Mouse (Mus musculus) MEL (cell line): ENCODE data around the gene Sox5. TPM values are rescaled to one million over a fixed set of nuclear protein-coding genes. Genes with fewer than 3 reads are reported as not detected.

ENCODE experiments used
- DNase-seq: peaks from one replicate; pipeline ENCODE4 v3.0.0; 2011; ENCODE audit warnings: low read depth, low spot score
- H3K27ac ChIP-seq: 2 replicates; pipeline ENCODE4 v1.5.1; 2012; ENCODE audit warnings: low read depth, mild to moderate bottlenecking, control low read depth, low read length, moderate library complexity; ENCODE audit not compliant: control insufficient read depth
- H3K27me3 ChIP-seq, 2 experiments: fragments of 150-350 bp in 1 of 2; sonication (generic) in 1 of 2; 2 replicates each; pipeline ENCODE4 v1.6.1; 2012; ENCODE audit warnings: low read length in 2 of 2, mild to moderate bottlenecking in 2 of 2, improper control_type of control experiment in 1 of 2, moderate library complexity in 1 of 2; ENCODE audit not compliant: insufficient read depth in 2 of 2, control insufficient read depth in 1 of 2
- H3K36me3 ChIP-seq, 2 experiments: 2 replicates each; pipeline ENCODE4 v1.6.1; 2012 to 2014; ENCODE audit warnings: low read length in 2 of 2, improper control_type of control experiment in 1 of 2, inconsistent platforms in 1 of 2, mild to moderate bottlenecking in 1 of 2; ENCODE audit not compliant: insufficient read depth in 2 of 2, control insufficient read depth in 1 of 2
- H3K4me1 ChIP-seq, 2 experiments: fragments of 150-350 bp in 1 of 2; sonication (generic) in 1 of 2; 2 replicates each; pipeline ENCODE4 v1.6.1; 2012; ENCODE audit warnings: low read length in 2 of 2, improper control_type of control experiment in 1 of 2, mild to moderate bottlenecking in 1 of 2; ENCODE audit not compliant: insufficient read depth in 2 of 2, control insufficient read depth in 1 of 2
- H3K4me3 ChIP-seq, 2 experiments: fragments of 150-350 bp in 1 of 2; sonication (generic) in 1 of 2; 2 replicates each; pipeline ENCODE4 v1.5.1; 2012; ENCODE audit warnings: low read depth in 2 of 2, low read length in 2 of 2, mild to moderate bottlenecking in 2 of 2, moderate library complexity in 2 of 2, control low read depth in 1 of 2, improper control_type of control experiment in 1 of 2; ENCODE audit not compliant: control insufficient read depth in 1 of 2, insufficient read depth in 1 of 2
- H3K79me2 ChIP-seq: 2 replicates; pipeline ENCODE4 v1.6.1; 2012; ENCODE audit warnings: mild to moderate bottlenecking, low read length, moderate library complexity; ENCODE audit not compliant: control insufficient read depth, poor library complexity, insufficient read depth
- H3K9ac ChIP-seq: 2 replicates; pipeline ENCODE4 v1.6.1; 2012; ENCODE audit warnings: low read depth, mild to moderate bottlenecking, control low read depth, low read length, moderate library complexity; ENCODE audit not compliant: control insufficient read depth, poor library complexity, severe bottlenecking
- H3K9me3 ChIP-seq: fragments of 150-350 bp; sonication (generic); replicated peaks from 2 replicates; pipeline ENCODE4 v1.6.1; 2012; ENCODE audit warnings: mild to moderate bottlenecking, low read length, improper control_type of control experiment, moderate library complexity; ENCODE audit not compliant: insufficient read depth
- CHD2 ChIP-seq: IDR thresholded peaks from 2 replicates; pipeline ENCODE4 v1.6.1; 2011; ENCODE audit warnings: low read length, improper control_type of control experiment
- E2F4 ChIP-seq: IDR thresholded peaks from 2 replicates; pipeline ENCODE4 v1.6.1; 2011; ENCODE audit warnings: low read depth, low read length, improper control_type of control experiment, borderline replicate concordance
- ELF1 ChIP-seq: IDR thresholded peaks from 2 replicates; pipeline ENCODE4 v1.6.1; 2014; ENCODE audit warnings: low read depth, mild to moderate bottlenecking, inconsistent platforms, low read length, improper control_type of control experiment, moderate library complexity
- EP300 ChIP-seq, 2 experiments: IDR thresholded peaks; 2 replicates each; pipeline ENCODE4 v1.6.1; 2011; ENCODE audit warnings: improper control_type of control experiment in 2 of 2, low read length in 2 of 2, low read depth in 1 of 2, mild to moderate bottlenecking in 1 of 2
- ETS1 ChIP-seq: IDR thresholded peaks from 2 replicates; pipeline ENCODE4 v1.6.1; 2012; ENCODE audit warnings: low read depth, mild to moderate bottlenecking, inconsistent platforms, low read length, improper control_type of control experiment, moderate library complexity
- GABPA ChIP-seq: IDR thresholded peaks from 2 replicates; pipeline ENCODE4 v1.6.1; 2012; ENCODE audit warnings: low read depth, mild to moderate bottlenecking, inconsistent platforms, low read length, improper control_type of control experiment, moderate library complexity
- HCFC1 ChIP-seq: IDR thresholded peaks from 2 replicates; pipeline ENCODE4 v1.6.1; 2012; ENCODE audit warnings: low read depth, mild to moderate bottlenecking, inconsistent platforms, low read length, improper control_type of control experiment, moderate library complexity
- JUND ChIP-seq: IDR thresholded peaks from 2 replicates; pipeline ENCODE4 v1.6.1; 2011; ENCODE audit warnings: low read depth, mild to moderate bottlenecking, improper control_type of control experiment, low read length
- KAT2A ChIP-seq: conservative IDR thresholded peaks from 2 replicates; pipeline ENCODE4 v1.6.1; 2012; ENCODE audit warnings: low read depth, low read length, improper control_type of control experiment, inconsistent platforms
- MAFK ChIP-seq: IDR thresholded peaks from 2 replicates; pipeline ENCODE4 v1.6.1; 2011; ENCODE audit warnings: low read depth, mild to moderate bottlenecking, low read length, improper control_type of control experiment, borderline replicate concordance
- MAX ChIP-seq: IDR thresholded peaks from 2 replicates; pipeline ENCODE4 v1.6.1; 2011; ENCODE audit warnings: low read length, improper control_type of control experiment
- MAZ ChIP-seq: IDR thresholded peaks from 2 replicates; pipeline ENCODE4 v1.6.1; 2012; ENCODE audit warnings: low read depth, mild to moderate bottlenecking, inconsistent platforms, low read length, improper control_type of control experiment
- MYB ChIP-seq: IDR thresholded peaks from 2 replicates; pipeline ENCODE4 v1.6.1; 2011; ENCODE audit warnings: mild to moderate bottlenecking, low read depth, low read length, improper control_type of control experiment
- MYC ChIP-seq: IDR thresholded peaks from 2 replicates; pipeline ENCODE4 v1.6.1; 2011; ENCODE audit warnings: low read depth, mild to moderate bottlenecking, low read length, improper control_type of control experiment, moderate library complexity
- NELFE ChIP-seq: IDR thresholded peaks from 2 replicates; pipeline ENCODE4 v1.6.1; 2011; ENCODE audit warnings: low read depth, low read length, improper control_type of control experiment
- NRF1 ChIP-seq: IDR thresholded peaks from 2 replicates; pipeline ENCODE4 v1.6.1; 2014; ENCODE audit warnings: low read depth, mild to moderate bottlenecking, inconsistent platforms, low read length, improper control_type of control experiment, moderate library complexity; ENCODE audit not compliant: poor library complexity, insufficient read depth, severe bottlenecking
- POLR2A ChIP-seq, 2 experiments: IDR thresholded peaks; 2 replicates each; pipeline ENCODE4 v1.6.1; 2011 to 2012; ENCODE audit warnings: low read length in 2 of 2, mild to moderate bottlenecking in 2 of 2, control low read depth in 1 of 2, improper control_type of control experiment in 1 of 2, low read depth in 1 of 2, moderate library complexity in 1 of 2; ENCODE audit not compliant: control insufficient read depth in 1 of 2, insufficient read depth in 1 of 2, poor library complexity in 1 of 2
- POLR2AphosphoS2 ChIP-seq: IDR thresholded peaks from 2 replicates; pipeline ENCODE4 v1.6.1; 2011; ENCODE audit warnings: low read length, improper control_type of control experiment
- SIN3A ChIP-seq: IDR thresholded peaks from 2 replicates; pipeline ENCODE4 v1.6.1; 2012; ENCODE audit warnings: low read length, improper control_type of control experiment, inconsistent platforms
- SMC3 ChIP-seq: IDR thresholded peaks from 2 replicates; pipeline ENCODE4 v1.6.1; 2011; ENCODE audit warnings: low read depth, low read length, improper control_type of control experiment
- TCF12 ChIP-seq: IDR thresholded peaks from 2 replicates; pipeline ENCODE4 v1.6.1; 2014; ENCODE audit warnings: low read depth, mild to moderate bottlenecking, inconsistent platforms, low read length, improper control_type of control experiment, moderate library complexity
- UBTF ChIP-seq: IDR thresholded peaks from 2 replicates; pipeline ENCODE4 v1.6.1; 2012; ENCODE audit warnings: low read depth, mild to moderate bottlenecking, inconsistent platforms, low read length, improper control_type of control experiment, moderate library complexity, borderline replicate concordance; ENCODE audit not compliant: insufficient read depth
- USF1 ChIP-seq: IDR thresholded peaks from 2 replicates; pipeline ENCODE4 v1.6.1; 2014; ENCODE audit warnings: low read depth, mild to moderate bottlenecking, inconsistent platforms, low read length, improper control_type of control experiment, moderate library complexity
- USF2 ChIP-seq, 2 experiments: IDR thresholded peaks; 2 replicates each; pipeline ENCODE4 v1.6.1; 2011 to 2012; ENCODE audit warnings: improper control_type of control experiment in 2 of 2, low read length in 2 of 2, borderline replicate concordance in 1 of 2, inconsistent platforms in 1 of 2, low read depth in 1 of 2, mild to moderate bottlenecking in 1 of 2; ENCODE audit not compliant: insufficient read depth in 1 of 2
- ZC3H11A ChIP-seq: IDR thresholded peaks from 2 replicates; pipeline ENCODE4 v1.6.1; 2012; ENCODE audit warnings: low read depth, mild to moderate bottlenecking, inconsistent platforms, low read length, improper control_type of control experiment
- ZMIZ1 ChIP-seq: IDR thresholded peaks from 2 replicates; pipeline ENCODE4 v1.6.1; 2012; ENCODE audit warnings: low read depth, mild to moderate bottlenecking, inconsistent platforms, low read length, improper control_type of control experiment, moderate library complexity
- ZNF384 ChIP-seq: IDR thresholded peaks from 2 replicates; pipeline ENCODE4 v1.6.1; 2012; ENCODE audit warnings: low read depth, mild to moderate bottlenecking, inconsistent platforms, low read length, improper control_type of control experiment
- polyA plus RNA-seq, 2 experiments: library from polyadenylated mRNA; stranded (reverse) in 1 of 2; unstranded in 1 of 2; fragments of >175 nt in 1 of 2; fragments of >200 nt in 1 of 2; gene quantifications; 2 replicates each; pipeline versions ENCODE4 v1.2.1 to v1.2.4; 2012; ENCODE audit warnings: low replicate concordance in 2 of 2, low read depth in 1 of 2; ENCODE audit not compliant: insufficient read length in 2 of 2, insufficient read depth in 1 of 2, missing spikeins in 1 of 2
- total RNA-seq: library from RNA; depleted of rRNA; stranded (reverse); fragments of 300-350 nt; gene quantifications from 2 replicates; pipeline ENCODE4 v1.2.3, GENCODE M21; 2012

Gene Sox5
- total and polyA plus RNA-seq, 3 experiments: 0.19 to 3.0 TPM; not detected in 1

DNA sequence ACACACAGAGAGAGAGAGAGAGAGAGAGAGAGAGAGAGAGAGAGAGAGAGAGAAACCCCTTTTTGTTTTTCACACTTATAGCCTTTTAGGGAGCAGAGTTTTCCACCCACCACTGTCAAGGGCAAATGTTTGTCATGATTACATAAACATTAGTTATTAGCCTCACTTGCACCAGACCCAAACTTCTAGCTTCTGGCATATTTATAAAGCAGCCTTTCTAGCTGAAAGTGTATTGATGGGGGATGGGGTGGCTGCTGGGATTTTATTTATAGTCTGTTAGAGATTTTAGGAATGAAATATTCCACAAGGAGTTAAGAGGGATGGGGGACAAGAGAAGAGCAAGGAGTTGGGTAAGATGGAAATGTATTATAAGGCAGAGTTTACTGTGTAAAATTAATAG, 27.4 kb downstream of the Sox5 start:
- Histone ChIP-seq H3K4me1 (no peaks in the 10 kb centered on the region), H3K4me3 (no peak overlapping the region), H3K9me3 (no peaks in the 10 kb centered on the region), H3K36me3 (no peaks in the 10 kb centered on the region), H3K9ac (no peak overlapping the region), H3K79me2 (no peaks in the 10 kb centered on the region), H3K27me3 (no peaks in the 10 kb centered on the region), H3K27ac (no peak overlapping the region)
- no peak for TF ChIP-seq ELF1
- TF ChIP-seq SIN3A: no peak
- no peak for TF ChIP-seq ZC3H11A
- TF ChIP-seq NELFE: no peak
- no peak for TF ChIP-seq MAX
- no peak for TF ChIP-seq POLR2AphosphoS2
- no peak for TF ChIP-seq ZNF384
- no peak for TF ChIP-seq ZMIZ1
- TF ChIP-seq MYB: no peak
- no peak for TF ChIP-seq JUND
- TF ChIP-seq NRF1: no peak
- no peak for TF ChIP-seq E2F4
- TF ChIP-seq USF2 (IDR thresholded peaks at IDR 0.05; ENCODE audit: borderline replicate concordance in 1 of 2, insufficient read depth in 1 of 2, low read depth in 1 of 2, low read length in 2 of 2): no peak
- TF ChIP-seq UBTF: no peak
- no peak for TF ChIP-seq MAZ
- no peak for TF ChIP-seq USF1
- DNase-seq: no peak

DNA sequence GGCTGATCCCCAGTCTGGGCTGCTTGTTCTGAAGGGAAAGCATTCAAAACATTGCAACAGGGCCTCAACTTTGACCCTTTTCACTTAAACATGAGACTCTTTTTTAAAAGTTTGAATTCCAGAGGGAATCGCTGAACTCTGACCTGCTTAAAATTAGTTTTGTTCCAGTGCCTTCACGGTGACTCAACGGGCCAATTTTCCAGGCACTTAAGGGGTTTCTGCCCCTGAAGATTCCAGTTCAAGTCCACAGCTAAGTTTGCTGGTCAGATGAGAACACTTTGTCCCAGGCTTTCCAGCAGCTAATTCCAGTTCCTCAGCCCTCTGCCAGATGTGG, 27.8 kb downstream of the Sox5 start:
- no peaks in the 10 kb centered on the region for H3K9me3 ChIP-seq

More for the DNA sequence above, 27.8 kb downstream of the Sox5 start:
- no peak for DNase-seq
- no peak overlapping the region for H3K4me3 ChIP-seq
- no peaks in the 10 kb centered on the region for H3K36me3 ChIP-seq
- no peaks in the 10 kb centered on the region for H3K27me3 ChIP-seq
- H3K27ac ChIP-seq: no peak overlapping the region
- TF ChIP-seq NRF1 (no peak), GABPA (no peak), ETS1 (no peak), NELFE (no peak), POLR2A (IDR thresholded peaks at IDR 0.05; ENCODE audit: control insufficient read depth in 1 of 2, insufficient read depth in 1 of 2, low read depth in 1 of 2, low read length in 2 of 2, poor library complexity in 1 of 2) (no peak), USF2 (IDR thresholded peaks at IDR 0.05; ENCODE audit: borderline replicate concordance in 1 of 2, insufficient read depth in 1 of 2, low read depth in 1 of 2, low read length in 2 of 2) (no peak), USF1 (no peak), UBTF (no peak), CHD2 (no peak), EP300 (IDR thresholded peaks at IDR 0.05; ENCODE audit: low read depth in 1 of 2, low read length in 2 of 2) (no peak), MAX (no peak), HCFC1 (no peak), MAFK (no peak), KAT2A (no peak), MYC (no peak), E2F4 (no peak), SMC3 (no peak), TCF12 (no peak)
- no peaks in the 10 kb centered on the region for H3K79me2 ChIP-seq
- H3K4me1 ChIP-seq: no peaks in the 10 kb centered on the region
- H3K9ac ChIP-seq: no peak overlapping the region
